Mouse (Mus musculus): Measurements from ENCODE around the gene Pigo.
A peak's percentile ranks its signal among the peaks of the same experiment; 100 is the strongest.

Pigo gene

DNA sequence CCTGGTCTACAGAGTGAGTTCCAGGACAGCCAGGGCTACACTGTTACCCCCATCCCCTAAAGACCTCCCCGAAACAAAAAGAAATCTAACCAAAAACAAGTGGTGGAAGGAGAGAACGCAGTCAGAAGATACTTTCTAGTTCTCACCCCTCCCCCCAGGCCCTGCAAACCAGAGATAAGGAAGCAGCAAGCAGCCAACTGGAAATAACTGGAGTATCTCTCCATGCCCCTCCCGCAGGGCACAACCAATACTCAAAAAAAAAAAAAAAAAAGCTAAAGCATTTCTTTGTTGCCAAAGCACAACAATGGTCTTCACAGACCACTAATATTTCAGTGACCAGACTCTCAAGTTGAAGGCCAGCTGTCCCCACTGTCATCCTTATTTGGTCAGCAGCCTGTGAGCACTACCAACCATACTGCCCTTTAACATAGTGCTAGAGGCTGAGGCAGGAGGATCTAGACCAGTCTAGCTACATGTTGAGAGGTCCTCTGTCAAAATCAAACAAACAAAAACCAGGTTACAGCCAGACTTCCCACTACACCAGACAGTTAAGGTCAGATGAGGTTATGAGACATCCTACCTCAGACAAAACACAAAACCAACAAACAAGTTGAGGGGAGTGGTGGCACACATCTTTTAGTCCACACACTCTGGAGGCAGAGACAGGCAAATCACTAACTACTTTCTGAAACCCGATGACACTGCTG, 12.4 kb upstream of the Pigo start:
- DNase-seq (ENCODE audit: low spot score in 2 of 2), result no peak

DNA sequence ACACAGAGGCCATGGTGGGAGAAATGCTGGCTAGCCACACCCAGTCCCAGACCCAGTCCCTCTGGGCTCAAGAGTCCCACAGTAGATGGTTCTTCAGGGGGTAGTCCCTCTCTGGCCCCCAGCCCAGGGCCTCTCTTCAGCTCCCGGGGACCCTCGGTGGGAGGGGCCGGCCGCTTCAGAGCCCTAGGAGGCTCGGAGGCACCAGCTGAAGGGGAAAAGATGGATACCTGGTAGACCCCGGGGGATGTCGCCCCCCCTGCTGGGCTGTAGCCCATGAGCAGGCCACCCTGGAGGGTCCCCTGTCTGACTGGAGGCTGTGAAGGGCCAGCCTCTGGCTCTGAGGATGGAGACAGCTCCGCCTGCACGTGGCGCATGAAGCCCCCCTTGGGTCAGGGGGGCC, 10.7 kb upstream of the Pigo start:
- no peak for DNase-seq (ENCODE audit: low spot score in 2 of 2)

DNA sequence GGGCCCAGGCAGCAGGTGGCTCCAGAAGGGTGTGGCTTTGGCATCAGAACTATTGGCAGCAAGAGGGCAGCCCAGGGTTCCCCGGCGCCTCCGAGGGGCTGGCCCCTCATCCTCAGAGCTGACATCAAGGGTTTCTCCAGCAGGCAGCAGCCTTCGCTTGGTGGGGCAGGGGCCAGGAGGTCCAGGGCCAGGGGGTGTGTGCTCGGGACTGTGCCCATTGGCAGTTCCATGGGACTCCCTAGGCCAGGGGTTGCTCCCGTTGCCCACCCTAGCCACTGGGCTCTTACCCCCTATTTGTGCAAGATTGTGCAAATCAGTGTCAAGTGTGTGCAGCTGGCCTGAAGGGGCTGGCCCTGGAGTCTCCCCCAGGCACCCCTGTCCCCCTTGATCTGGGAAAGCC, 10.2 kb upstream of the Pigo start:
- DNase-seq (ENCODE audit: low spot score in 2 of 2), result no peak

DNA sequence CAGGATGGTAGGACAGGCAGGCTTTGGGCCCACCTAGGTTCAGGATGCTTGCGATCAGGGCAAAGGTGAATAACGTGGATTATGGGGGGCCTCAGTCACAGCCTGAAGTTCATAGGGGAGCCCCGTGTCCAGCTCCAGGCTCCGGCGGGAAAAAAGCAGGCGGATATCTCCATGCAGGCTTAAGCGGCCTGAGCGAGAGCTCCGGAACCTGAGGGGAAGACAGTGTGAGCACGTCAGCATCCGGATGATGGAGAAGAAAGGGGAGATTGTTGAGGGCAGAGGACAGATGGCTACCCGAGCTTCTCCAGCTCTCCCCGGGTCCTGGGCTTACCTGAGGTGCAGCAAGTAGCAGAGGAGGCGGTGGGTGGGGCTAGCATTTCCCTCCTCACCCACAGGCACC, 7.9 kb upstream of the Pigo start:
- no peak for DNase-seq (ENCODE audit: low spot score in 2 of 2)

DNA sequence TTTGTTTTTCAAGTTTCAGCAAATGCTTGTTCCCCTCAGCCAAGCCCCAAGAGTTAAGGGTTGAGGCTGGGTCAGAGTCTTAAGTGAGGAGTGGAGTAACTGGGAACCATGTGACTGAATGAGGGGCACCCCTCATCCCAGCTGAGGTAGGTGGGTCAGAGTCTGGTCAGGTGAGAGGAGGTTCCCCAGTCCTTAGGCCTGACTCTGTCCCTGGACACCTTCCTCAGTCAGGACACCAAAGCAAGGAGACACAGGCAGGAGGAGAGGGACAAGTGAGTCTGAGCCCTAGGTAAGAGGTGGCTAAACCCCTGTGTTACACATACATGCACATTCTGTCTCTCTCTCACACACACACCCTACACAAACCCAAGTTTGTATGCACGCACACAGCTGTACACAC, 6.9 kb upstream of the Pigo start:
- DNase-seq (ENCODE audit: low spot score in 2 of 2), result no peak

DNA sequence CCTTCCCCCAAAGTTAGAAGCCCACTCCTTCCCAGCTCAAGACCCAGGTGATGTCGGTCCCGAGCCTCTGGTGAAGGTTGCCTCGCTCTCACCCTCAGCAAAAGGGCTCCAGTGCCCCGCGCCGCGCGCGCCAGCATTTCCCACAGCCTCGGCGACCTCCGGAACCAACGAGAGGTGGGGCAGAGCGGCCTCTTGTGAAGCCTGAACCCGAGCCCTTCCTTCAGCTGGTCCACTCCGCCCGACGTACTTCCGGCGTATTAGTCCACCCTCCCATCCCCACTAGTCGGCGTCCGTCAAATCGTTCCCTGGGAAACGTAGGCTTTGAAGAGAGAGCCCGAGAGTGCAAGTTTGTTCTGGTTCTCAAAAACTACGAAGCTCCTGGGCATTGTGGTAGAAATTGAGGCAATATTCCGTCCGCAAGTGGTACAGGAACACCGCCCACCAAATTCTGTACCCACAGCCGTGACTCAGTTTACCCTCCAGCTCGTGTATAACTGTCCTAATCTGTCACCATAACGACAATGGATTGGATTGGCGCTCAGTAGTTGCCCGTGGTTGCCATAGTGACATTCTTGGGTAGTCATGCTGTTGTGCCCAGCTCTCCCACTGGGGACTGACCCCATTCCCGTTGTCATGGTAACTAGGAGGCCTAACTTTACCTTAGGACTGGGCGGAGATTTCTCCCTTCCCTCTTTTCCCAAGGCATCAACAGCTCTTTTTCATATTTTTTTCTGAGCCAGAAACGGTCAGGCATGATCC, 5.8 kb upstream of the Pigo start, which contains the start of gene Stoml2:
Gene Stoml2 (minus strand): TSS at position 474 of the 759 bp plus-strand sequence.
- peak; percentile 84 to 92 for DNase-seq (ENCODE audit: low spot score in 2 of 2)

DNA sequence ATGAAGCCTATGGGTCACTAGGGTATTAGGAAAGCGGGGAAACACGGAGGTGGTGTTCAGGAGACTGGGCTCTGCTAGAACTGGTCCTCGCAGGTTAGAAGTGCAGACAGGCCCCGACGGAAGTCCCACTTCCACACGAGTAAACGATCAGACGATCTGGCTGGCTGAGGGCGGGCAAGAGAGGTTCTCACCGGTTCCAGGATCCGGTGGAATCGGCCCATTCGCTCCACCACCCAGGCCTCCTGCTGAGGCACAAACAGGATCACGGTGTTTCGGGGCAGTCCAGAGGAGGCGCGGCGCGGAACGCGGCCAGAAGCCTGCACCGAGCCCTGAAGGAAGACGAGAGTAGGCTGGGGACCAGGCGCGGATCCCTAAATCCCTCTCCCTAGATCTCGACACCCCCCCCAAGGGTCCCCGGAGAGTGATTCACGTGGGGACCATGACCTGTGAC, 5.2 kb upstream of the Pigo start:
- DNase-seq (ENCODE audit: low spot score in 2 of 2), result no peak

DNA sequence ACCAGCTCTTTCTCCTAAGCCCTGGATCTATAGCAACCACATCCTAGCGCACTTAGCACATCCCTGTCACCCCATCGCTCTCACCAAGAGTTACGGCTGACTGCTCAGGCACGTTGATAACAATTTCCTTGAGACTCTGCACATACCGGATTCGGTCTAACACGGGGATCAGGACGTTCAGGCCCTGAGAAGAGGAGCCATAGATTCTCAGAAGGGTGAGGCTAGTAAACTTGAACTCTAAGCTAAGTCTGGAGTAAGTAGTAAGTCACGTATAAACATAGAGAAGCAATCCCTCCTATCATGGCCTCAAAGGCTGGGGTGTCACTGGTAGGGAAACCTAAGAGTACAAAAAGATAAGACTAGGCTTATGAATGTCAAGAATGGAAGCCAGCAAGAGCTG, 4.7 kb upstream of the Pigo start:
- DNase-seq (ENCODE audit: low spot score in 2 of 2), result no peak

DNA sequence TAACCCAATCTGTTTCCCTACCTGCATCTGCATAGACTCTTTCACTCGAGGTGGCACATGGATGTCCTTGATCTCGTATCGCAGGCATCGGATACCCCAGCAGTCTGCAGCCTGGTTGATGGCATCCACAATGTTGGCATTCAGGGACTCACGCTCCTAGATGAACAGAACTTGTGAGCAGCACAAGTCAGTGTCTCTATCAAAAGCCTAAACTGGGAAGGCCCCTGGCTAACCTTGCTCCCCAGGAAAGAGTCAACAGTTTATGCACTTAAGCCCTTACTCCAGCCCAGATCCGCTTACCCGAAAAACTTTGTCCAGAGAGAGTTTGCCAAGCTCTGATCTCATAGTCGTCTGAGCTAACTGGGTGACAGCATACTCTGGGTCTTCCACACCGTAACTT, 4.1 kb upstream of the Pigo start:
- DNase-seq (ENCODE audit: low spot score in 2 of 2), result no peak

DNA sequence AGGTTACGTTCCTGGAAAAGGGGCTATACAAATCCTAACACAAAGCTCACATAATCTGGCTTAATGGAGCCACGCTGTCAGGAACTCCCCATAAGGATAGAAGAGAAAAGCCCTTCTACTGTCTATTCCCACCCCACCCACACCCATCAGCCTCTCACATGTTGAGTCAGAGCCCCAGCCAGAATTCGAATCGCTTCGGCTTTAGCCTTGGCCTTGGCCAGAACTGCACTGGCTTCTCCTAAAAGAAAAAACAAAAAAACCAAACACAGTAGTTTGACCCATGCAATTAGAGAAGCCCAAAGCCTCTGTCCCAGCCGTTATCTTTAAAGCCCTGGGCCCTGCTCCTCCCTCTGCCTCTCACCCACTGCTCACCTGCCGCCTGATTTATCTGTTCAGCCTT, 3.5 kb upstream of the Pigo start:
- no peak for DNase-seq (ENCODE audit: low spot score in 2 of 2)

DNA sequence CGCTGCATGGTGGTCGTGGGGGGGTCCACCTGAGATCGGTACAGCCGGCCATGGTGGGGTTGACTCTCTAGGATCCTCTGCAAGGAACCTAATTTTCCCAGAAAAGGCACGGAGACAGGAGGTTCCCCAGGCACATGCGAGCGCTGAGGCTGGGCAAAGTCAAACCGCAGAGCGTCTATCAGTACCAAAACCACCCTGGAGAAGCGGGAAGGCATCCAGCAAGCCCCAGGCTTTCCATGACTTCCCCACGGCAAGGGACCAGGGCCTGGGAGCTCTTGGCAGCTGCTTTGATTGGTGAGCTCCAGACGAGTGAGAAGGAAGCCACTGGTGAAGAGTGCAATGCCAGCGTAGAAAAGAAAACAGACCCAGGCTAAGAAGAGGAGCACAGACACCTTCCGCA, 946 bp downstream of the Pigo start:
- DNase-seq (ENCODE audit: low spot score in 2 of 2), result no peak

DNA sequence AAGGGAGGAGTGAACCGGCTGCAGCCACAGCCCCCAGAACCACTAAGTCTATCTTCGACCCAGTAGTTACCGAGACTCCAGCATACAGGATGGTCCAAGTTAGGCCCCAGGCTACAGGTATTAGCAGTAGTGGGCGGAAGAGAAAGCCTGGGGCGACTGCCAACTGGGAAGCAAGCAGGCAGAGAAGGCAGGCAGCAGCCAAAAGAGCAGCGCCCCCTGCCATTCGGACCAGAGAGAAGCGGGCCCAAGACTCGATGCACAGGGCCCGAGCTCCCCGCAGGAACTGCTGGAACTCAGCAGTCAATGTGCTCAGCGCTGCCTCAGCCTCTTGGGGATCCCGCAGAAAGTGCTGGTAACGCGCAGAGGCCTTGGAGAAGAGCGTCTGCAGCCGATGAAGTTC, 4.3 kb downstream of the Pigo start:
- DNase-seq (ENCODE audit: low spot score in 2 of 2), result no peak

DNA sequence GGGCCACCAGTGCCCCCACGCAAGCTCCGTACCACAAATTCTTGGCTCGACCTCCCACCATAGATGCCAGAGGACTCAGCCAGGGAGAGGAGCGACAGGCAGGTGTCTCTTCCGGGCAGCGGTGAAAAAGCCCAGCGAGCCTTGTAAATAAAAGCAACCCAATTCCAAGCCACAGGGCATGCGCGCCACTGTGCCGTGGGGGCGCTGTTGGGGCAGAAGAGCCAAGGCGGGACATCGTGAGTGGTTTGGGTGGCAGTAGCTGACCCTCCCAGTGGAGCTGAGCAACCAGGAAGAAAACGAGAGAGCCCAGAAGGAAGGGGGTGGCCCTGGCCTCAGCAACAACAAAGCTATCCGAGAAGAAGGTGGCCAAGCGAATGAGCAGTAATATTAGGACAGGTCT, 4.7 kb downstream of the Pigo start:
- DNase-seq (ENCODE audit: low spot score in 2 of 2), result no peak

DNA sequence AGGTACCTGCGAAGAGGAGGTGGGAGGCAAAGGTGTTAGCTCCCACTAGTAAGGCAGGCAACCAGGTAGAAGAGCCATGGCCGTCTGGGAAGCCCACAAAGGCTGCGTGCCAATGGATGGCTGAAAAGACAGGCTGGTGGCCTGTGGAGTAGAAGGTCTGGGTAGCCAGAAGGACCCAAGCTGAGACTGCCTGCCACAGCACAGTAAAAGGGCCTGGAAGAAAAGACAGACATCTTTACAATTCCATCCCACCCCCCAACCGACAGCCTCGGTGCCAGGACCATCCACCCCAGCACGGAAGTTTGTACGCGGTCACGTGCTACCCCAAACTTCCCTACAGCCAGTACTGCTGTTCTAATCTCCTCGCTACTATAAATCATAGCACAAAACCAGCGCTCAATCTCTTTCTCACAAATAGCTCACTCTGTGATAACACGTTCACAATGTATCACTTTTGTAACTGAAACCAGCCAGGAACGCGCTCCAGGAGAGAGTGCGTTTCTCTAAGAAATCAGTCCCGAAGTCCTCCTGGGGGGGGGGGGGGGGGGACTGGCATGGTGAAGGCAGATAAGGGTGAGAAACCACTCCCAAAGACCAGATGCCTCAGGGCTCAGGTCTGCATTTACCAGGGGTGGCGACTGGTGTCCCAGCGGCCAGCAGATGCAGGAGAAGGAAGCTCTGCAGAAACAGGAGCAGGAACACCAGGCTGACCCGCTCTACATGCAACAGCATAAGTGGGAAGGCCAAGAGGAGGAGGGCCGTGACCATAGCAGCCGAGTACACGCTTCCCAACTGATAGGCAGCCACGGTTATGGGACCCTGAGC, 5.8 kb downstream of the Pigo start:
- no peak for DNase-seq (ENCODE audit: low spot score in 2 of 2)

DNA sequence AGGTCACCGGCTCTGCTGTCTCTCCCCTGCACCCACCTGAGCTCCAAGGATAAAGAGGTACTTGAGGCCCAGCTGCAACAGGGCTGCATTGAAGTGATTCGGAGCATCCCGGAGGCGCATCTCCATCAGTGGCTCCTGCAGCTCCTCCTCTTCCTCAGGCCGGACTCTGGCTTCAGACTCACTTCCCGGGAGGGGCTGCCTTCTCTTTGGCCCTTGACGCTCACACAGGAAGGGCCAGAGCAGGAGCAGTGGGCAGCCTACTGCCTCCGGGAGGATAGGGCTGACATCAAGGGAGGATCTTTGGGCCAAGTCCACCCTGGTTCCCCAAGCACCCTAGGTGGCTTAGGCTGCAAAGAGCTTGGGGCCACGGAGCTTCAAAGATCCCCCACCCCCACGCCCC, 6.4 kb downstream of the Pigo start:
- DNase-seq (ENCODE audit: low spot score in 2 of 2), result no peak

DNA sequence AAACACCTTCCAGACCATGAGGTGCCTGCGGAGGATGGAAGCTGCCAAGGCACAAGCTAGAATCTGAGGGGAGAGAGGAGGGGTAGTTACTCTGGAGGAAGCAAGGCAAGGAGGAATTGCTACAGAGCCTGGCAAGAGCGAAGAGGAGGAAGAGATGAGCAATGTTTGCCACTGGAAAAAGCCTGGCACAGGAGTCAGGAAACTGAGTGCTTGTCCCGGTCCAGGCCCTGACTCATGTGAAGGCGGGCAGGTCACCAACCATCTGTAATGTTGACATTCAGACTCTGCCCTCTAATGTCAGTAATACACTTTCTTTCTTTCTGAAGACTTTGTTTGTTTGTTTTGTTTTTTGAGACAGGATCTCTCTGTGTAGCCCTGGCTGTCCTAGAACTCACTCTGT, 7.5 kb downstream of the Pigo start:
- no peak for DNase-seq (ENCODE audit: low spot score in 2 of 2)

DNA sequence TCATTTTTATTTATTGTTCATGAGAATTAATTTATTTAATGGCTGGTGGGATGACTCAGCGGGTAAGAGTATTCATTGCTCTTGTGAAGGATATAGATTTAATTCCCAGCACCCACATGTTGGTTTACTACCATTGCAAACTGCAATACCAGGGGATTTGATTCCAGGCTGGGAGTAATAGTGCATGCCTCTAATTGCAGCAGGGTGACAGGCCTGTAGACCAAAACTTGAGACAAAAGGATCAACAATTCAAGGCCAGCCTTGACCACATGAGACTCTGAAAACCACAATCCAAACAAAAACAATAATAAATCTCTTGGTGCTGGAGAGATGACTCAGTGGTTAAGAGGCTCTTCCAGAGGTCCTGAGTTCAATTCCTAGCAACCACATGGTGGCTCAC, 13.5 kb downstream of the Pigo start:
- no peak for DNase-seq (ENCODE audit: low spot score in 2 of 2)

DNA sequence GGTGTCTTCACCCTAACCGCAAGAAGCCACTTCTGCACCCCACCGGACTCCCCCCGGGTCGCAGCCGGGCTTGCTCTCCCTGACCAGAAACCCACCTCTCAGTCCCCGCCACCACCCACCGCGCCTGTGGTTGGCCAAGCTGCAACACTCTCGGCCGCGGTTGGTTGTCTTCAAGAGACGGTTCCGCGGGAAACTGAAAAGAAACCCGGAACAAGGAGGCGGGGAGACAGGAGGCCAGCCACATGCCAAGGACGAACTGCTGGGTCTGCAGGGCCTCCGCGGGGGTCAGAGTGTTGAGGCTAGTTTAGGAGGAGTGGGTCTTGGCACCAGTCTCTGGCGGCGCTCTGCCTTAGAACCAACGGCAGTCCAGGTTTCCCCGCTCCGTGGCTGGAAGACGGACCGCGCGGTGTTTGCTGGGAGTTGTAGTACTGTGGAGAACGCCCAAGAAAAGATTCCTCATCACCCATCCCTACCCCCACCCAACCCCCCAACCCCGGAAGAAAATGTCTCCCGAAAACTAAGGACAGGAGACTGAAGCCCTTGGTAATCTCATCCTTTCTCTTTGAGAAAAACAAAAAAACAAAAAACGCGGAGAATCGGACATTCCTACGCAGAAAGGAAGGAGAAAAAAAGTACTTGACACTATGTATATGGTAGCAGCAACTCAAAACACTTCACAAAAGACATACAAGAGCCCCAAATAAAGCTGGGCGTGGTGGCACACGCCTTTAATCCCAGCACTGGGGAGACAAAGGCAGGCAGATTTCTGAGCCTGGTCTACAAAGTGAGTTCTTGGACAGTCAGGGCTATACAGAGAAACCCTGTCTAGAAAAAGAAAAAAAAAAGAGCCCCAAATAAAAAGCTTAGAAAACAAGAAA, 15.2 kb downstream of the Pigo start, which contains the start of gene Fancg:
Gene Fancg (minus strand): TSS at position 346 of the 878 bp plus-strand sequence.
- DNase-seq (ENCODE audit: low spot score in 2 of 2), result peak; percentile 78 to 82

DNA sequence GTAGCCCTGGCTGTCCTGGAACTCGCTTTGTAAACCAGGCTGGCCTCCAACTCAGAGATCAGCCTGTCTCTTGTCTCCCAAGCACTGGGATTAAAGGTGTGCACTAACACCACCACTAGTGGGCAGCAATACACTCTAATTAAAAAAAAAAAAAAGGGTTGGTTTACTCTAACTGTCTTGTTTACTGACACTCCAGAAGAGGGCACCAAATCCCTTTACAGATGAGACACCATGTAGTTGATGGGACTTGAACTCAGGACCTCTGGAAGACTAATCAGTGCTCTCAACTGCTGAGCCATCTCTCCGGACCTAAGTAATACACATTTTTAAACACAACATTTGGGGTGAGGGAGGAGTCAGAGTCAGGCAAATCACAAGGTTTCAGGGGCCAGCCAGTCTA, 19.9 kb downstream of the Pigo start:
- no peak for DNase-seq (ENCODE audit: low spot score in 2 of 2)

DNA sequence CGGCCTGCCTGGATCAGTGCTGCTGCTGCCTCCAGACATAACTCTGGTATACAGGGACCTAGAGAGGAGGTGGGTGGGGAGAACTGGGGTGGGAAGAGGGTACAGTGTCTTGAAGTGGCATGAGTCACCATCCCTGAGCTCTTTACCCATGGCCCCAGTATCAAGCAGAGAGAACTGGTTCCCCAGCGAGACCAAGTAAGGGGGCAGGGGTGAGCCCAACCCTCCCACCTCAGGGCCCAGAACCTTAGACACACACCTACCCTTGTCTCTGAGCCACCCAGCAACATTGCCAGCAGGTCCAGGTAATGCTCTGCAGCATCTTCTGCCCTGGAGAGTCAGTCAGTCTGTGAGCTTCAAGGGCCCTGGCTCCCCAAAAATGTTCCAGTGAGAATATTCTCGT, 20.7 kb downstream of the Pigo start:
- DNase-seq (ENCODE audit: low spot score in 2 of 2), result no peak

DNA sequence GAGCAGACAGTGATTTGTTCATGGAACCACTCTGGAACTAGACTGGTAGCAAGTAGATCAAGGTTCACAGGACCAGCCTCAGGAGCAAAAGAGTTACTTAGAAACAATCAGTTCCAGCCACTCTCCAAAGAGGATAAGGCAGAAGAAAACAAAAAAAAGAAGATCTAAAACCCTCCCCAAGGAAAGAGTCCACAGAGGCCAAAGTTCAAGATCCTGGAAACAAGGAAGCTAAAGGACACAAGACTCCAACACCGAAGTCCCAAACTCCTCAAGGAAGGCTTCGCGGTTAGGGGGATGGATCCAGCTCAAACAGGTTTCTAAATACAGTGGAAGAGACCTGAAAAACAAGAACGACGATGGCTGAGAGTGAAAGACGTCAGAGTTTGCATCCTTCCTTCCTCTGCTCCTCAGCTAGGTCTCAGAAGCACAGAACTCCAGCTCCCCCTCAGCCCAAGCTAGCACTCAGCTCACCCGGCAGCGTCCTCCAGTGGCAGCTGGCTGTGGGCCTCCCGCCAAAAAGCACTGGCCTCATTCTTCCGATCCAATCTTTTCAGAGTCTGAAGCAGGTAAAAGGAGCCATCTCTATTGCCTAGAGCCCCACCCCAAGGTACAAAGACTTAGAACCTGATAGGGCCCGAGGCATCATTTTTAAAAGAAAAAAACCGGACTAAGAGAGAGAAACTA, 22.7 kb downstream of the Pigo start:
- DNase-seq (ENCODE audit: low spot score in 2 of 2), result no peak

Data from urinary bladder, postnatal 36 days (tissue).